Mouse (Mus musculus) ES-E14 (cell line): ENCODE data around the gene Apol10a. TPM values are rescaled to one million over a fixed set of nuclear protein-coding genes. Genes with fewer than 3 reads are reported as not detected.
"Not testable (repeated sequence)": the region's sequence is repeated elsewhere in the genome, so short reads cannot be mapped to it uniquely, and the experiment has no call there.

Source experiments
- DNase-seq: peaks from one replicate; pipeline ENCODE4 v3.0.0-alpha.2; 2013; ENCODE audit warnings: low read depth, low spot score
- H3K27ac ChIP-seq: 2 replicates; pipeline ENCODE4 v1.5.1; 2012; ENCODE audit warnings: low read depth, mild to moderate bottlenecking, low read length, moderate library complexity, mixed read lengths; ENCODE audit not compliant: poor library complexity, insufficient read depth, severe bottlenecking
- H3K36me3 ChIP-seq: 2 replicates; pipeline ENCODE4 v1.6.1; 2012; ENCODE audit warnings: mild to moderate bottlenecking, low read length, moderate library complexity, mixed read lengths; ENCODE audit not compliant: control insufficient read depth, poor library complexity, insufficient read depth, severe bottlenecking
- H3K4me1 ChIP-seq, 2 experiments: fragments of 150-350 bp in 1 of 2; sonication (generic) in 1 of 2; 2 replicates each; pipeline ENCODE4 v1.6.1; 2012; ENCODE audit warnings: low read length in 2 of 2, mild to moderate bottlenecking in 1 of 2, mixed read lengths in 1 of 2; ENCODE audit not compliant: control insufficient read depth in 2 of 2, insufficient read depth in 2 of 2, poor library complexity in 1 of 2
- H3K4me3 ChIP-seq, 2 experiments: fragments of 150-350 bp in 1 of 2; sonication (generic) in 1 of 2; 2 replicates each; pipeline ENCODE4 v1.5.1; 2012; ENCODE audit warnings: low read length in 2 of 2, low read depth in 1 of 2, mild to moderate bottlenecking in 1 of 2, mixed read lengths in 1 of 2; ENCODE audit not compliant: insufficient read depth in 1 of 2, poor library complexity in 1 of 2, severe bottlenecking in 1 of 2
- H3K9ac ChIP-seq: 2 replicates; pipeline ENCODE4 v1.6.1; 2012; ENCODE audit warnings: low read depth, mild to moderate bottlenecking, low read length, mixed read lengths; ENCODE audit not compliant: poor library complexity, insufficient read depth, severe bottlenecking
- H3K9me3 ChIP-seq: fragments of 150-350 bp; sonication (generic); 2 replicates; pipeline ENCODE4 v1.6.1; 2012; ENCODE audit warnings: low read depth, mild to moderate bottlenecking, low read length; ENCODE audit not compliant: control insufficient read depth, insufficient read depth
- in situ Hi-C, 2 experiments: fragments of 600-800 bp; cut with MboI; formaldehyde crosslinking; loops; one replicate each; pipeline ENCODE4 v1.15.1; 2025; ENCODE audit warnings: low sequenced_read_pairs in 2 of 2, inconsistent platforms in 1 of 2; ENCODE audit not compliant: unreplicated experiment in 2 of 2
- total RNA-seq: library from RNA; depleted of rRNA; stranded (reverse); fragments of 300-350 nt; gene quantifications from 2 replicates; pipeline ENCODE4 v1.2.3, GENCODE M21; 2012; rRNA removed

The Apol10a gene
- not detected in 2 replicates for total RNA-seq

DNA sequence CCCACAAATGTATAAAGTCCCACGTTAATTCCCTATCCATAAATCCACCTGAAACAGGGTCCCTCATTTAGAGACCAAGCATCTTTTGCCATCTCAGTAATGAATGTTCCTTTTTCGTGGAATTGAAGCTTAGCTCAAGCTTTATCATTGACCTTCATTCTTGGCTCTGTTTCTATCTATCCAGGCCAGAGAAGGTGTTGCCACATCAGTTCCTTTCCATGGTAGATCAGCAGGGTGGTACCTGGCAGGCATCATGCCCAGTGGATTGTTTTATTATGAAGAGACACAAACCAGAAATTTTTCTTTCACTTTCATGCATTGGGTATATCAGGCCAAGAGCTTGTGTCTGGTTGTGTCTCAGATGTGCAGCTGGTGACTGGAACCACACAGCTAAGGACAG is at the start of gene Apol10a:
TSS of gene Apol10a (plus strand) at position 355 of the 400 bp plus-strand sequence.
- H3K27ac ChIP-seq, H3K9me3 ChIP-seq, H3K9ac ChIP-seq, in situ Hi-C loops, H3K4me1 ChIP-seq, H3K36me3 ChIP-seq, H3K4me3 ChIP-seq, DNase-seq: not testable (repeated sequence)

DNA sequence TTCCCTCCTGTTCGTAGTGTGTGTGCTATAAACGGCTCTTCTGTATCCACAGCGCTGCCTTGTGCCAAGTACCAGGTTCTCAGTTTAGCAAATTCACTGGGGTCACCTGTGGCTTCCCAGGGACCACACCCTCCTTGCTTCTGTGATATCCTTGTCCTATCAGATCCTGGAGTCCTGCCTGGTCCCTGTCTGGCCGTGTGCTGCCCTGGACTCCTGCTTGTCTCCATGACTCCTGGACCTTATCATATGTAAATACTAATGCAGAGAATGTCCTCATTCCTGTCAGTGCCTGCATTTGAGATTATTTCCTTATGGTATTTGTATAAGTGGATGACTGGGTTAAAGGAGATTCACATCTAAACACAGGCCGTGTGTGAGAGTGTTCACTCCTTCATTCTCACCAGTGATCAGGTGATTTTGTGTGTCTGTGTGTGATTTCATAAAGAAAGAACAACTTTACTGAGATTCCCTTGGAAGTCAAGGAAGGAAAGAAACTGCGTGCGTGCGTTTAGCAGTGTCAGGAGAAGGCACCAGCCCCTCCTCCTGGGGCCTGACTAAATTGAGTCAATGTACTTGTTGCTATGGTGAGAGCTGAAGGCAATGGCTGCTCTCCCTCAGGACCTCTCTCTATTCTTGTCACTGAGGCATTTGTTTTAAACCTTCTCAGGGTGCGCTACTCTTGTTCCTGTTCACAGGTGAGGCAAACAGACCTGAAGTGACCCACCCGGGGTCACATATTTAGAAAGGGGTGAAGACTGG is 48.0 kb upstream of the Apol10a start:
- in situ Hi-C loops, H3K9me3 ChIP-seq, H3K4me3 ChIP-seq, H3K27ac ChIP-seq, DNase-seq, H3K4me1 ChIP-seq, H3K9ac ChIP-seq, H3K36me3 ChIP-seq: not testable (repeated sequence)

GRCm38 (mm10) chr15:77444746-77445145 is 32.1 kb upstream of the Apol10a start:
- H3K9me3 ChIP-seq, H3K4me3 ChIP-seq, H3K36me3 ChIP-seq, H3K4me1 ChIP-seq, H3K9ac ChIP-seq, DNase-seq, H3K27ac ChIP-seq, in situ Hi-C loops: not testable (repeated sequence)

DNA sequence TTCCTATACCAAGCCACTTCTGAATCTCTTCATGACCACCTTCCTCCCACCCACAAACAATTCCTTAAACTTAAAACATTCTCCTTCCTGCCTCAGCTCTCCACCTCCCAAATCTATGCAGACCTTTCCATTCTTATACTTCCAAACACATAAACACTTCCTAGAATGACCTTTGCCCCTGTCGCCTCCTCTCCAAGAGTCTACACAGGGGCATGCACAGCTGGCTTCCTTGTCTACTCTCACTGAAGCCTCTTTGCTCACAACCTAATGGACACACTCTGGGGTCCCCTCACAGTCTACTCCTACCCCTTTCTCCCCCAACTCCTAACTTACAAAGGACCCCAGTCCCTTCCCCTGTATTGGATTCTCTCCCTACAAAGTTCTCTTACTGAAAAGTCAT is 31.2 kb upstream of the Apol10a start:
- H3K9ac ChIP-seq, in situ Hi-C loops, H3K4me3 ChIP-seq, H3K9me3 ChIP-seq, DNase-seq, H3K4me1 ChIP-seq, H3K27ac ChIP-seq, H3K36me3 ChIP-seq: not testable (repeated sequence)

DNA sequence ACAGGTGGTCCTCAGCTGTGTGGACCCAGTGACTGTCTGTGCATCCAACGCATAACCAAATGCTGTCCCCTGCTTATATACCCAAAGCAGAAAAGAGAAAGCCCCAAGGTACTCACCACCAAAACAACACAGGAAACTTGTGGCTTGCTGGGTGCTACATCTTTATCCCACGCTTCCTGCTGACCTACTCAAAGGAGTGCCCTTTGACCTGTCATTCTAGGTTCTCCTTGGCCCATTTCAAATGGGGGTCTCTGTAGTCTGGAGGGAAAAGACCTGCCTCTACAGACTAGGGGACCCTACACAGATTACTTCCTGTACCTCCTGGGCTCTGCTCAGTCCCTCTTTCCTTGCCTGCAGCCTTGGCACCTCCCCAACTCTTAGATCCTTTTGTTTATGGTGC is 29.5 kb upstream of the Apol10a start, which contains the start of gene Apol7b:
TSS of gene Apol7b (minus strand) at position 101 of the 400 bp plus-strand sequence.
- in situ Hi-C loops, H3K36me3 ChIP-seq, H3K4me1 ChIP-seq, H3K9ac ChIP-seq, H3K9me3 ChIP-seq, DNase-seq, H3K4me3 ChIP-seq, H3K27ac ChIP-seq: not testable (repeated sequence)

- H3K9ac ChIP-seq, H3K36me3 ChIP-seq, in situ Hi-C loops, DNase-seq, H3K4me3 ChIP-seq, H3K4me1 ChIP-seq, H3K27ac ChIP-seq, H3K9me3 ChIP-seq: not testable (repeated sequence)
Observed at GRCm38 (mm10) chr15:77449927-77450326, 26.9 kb upstream of the Apol10a start.

GRCm38 (mm10) chr15:77474699-77475390 is 2.0 kb upstream of the Apol10a start:
- H3K4me1 ChIP-seq, DNase-seq, H3K36me3 ChIP-seq, H3K9me3 ChIP-seq, H3K4me3 ChIP-seq, H3K9ac ChIP-seq, H3K27ac ChIP-seq, in situ Hi-C loops: not testable (repeated sequence)
